Mouse (Mus musculus) splenic B cell, adult 2 months (primary cell): ENCODE measurements around the gene Dolpp1.

Source experiments
- DNase-seq: peaks from one replicate; pipeline ENCODE4 v3.0.0-alpha.2; 2011; ENCODE audit warnings: low read depth, low spot score
- H3K27me3 ChIP-seq: 2 replicates; pipeline ENCODE4 v1.6.1; 2012; ENCODE audit warnings: mild to moderate bottlenecking, low read length, moderate library complexity, mixed read lengths; ENCODE audit not compliant: control insufficient read depth, poor library complexity, insufficient read depth, severe bottlenecking
- H3K36me3 ChIP-seq: 2 replicates; pipeline ENCODE4 v1.6.1; 2012; ENCODE audit warnings: mild to moderate bottlenecking, low read length, moderate library complexity, mixed read lengths; ENCODE audit not compliant: control insufficient read depth, poor library complexity, insufficient read depth, severe bottlenecking

Dolpp1 gene

GRCm38 (mm10) chr2:30392577-30393369, 719 bp downstream of the Dolpp1 start:
- peak; percentile 81 for DNase-seq

GRCm38 (mm10) chr2:30393370-30393656, 1.3 kb downstream of the Dolpp1 start:
- H3K27me3 ChIP-seq, result no peaks in the 10 kb centered on the region
- H3K36me3 ChIP-seq, result no peaks in the 10 kb centered on the region; the same call in 1 of the 2 replicates
- DNase-seq, result no peak

More at GRCm38 (mm10) chr2:30392577-30393369, 719 bp downstream of the Dolpp1 start:
- Histone ChIP-seq H3K36me3 (no peaks in the 10 kb centered on the region; the same call in 1 of the 2 replicates), H3K27me3 (no peaks in the 10 kb centered on the region)

- no peaks in the 10 kb centered on the region for H3K27me3 ChIP-seq
- no peaks in the 10 kb centered on the region; the same call in 1 of the 2 replicates for H3K36me3 ChIP-seq
- DNase-seq, result no peak
These were observed 3.7 kb downstream of the Dolpp1 start for GRCm38 (mm10) chr2:30395757-30396156.

GRCm38 (mm10) chr2:30396246-30396645, 4.2 kb downstream of the Dolpp1 start:
- DNase-seq, result no peak
- no peaks in the 10 kb centered on the region; the same call in 1 of the 2 replicates for H3K36me3 ChIP-seq

GRCm38 (mm10) chr2:30397986-30398512, 6.0 kb downstream of the Dolpp1 start:
- Histone ChIP-seq H3K36me3 (no peaks in the 10 kb centered on the region; the same call in 1 of the 2 replicates), H3K27me3 (no peaks in the 10 kb centered on the region)
- no peak for DNase-seq

More at GRCm38 (mm10) chr2:30396246-30396645, 4.2 kb downstream of the Dolpp1 start:
- H3K27me3 ChIP-seq, result no peaks in the 10 kb centered on the region

GRCm38 (mm10) chr2:30399191-30400171, 7.4 kb downstream of the Dolpp1 start:
- Histone ChIP-seq H3K36me3 (no peaks in the 10 kb centered on the region; the same call in 1 of the 2 replicates), H3K27me3 (no peaks in the 10 kb centered on the region)
- DNase-seq, result no peak

- H3K36me3 ChIP-seq, result no peaks in the 10 kb centered on the region; the same call in 1 of the 2 replicates
- H3K27me3 ChIP-seq, result no peaks in the 10 kb centered on the region
- DNase-seq, result no peak
These were observed 9.5 kb downstream of the Dolpp1 start for GRCm38 (mm10) chr2:30401581-30401980.

GRCm38 (mm10) chr2:30402351-30402826, 10.3 kb downstream of the Dolpp1 start:
- Histone ChIP-seq H3K27me3 (no peaks in the 10 kb centered on the region), H3K36me3 (no peaks in the 10 kb centered on the region; the same call in 1 of the 2 replicates)
- DNase-seq, result no peak

GRCm38 (mm10) chr2:30402843-30403242, 10.8 kb downstream of the Dolpp1 start:
- no peaks in the 10 kb centered on the region for H3K27me3 ChIP-seq
- no peak for DNase-seq
- no peaks in the 10 kb centered on the region; the same call in 1 of the 2 replicates for H3K36me3 ChIP-seq

- Histone ChIP-seq H3K27me3 (no peaks in the 10 kb centered on the region), H3K36me3 (no peaks in the 10 kb centered on the region)
- DNase-seq, result no peak
These were observed 11.8 kb downstream of the Dolpp1 start for GRCm38 (mm10) chr2:30403870-30404269.

GRCm38 (mm10) chr2:30407221-30407620, 15.2 kb downstream of the Dolpp1 start:
- H3K27me3 ChIP-seq, result no peaks in the 10 kb centered on the region
- DNase-seq, result peak; percentile 16

GRCm38 (mm10) chr2:30407778-30408177, 15.7 kb downstream of the Dolpp1 start:
- DNase-seq, result no peak
- Histone ChIP-seq H3K36me3 (no peaks in the 10 kb centered on the region), H3K27me3 (no peaks in the 10 kb centered on the region)

More at GRCm38 (mm10) chr2:30407221-30407620, 15.2 kb downstream of the Dolpp1 start:
- H3K36me3 ChIP-seq, result no peaks in the 10 kb centered on the region

- DNase-seq, result peak; percentile 25
- H3K27me3 ChIP-seq, result no peaks in the 10 kb centered on the region
- H3K36me3 ChIP-seq, result no peaks in the 10 kb centered on the region
These were observed 16.5 kb downstream of the Dolpp1 start for GRCm38 (mm10) chr2:30408452-30409100.
